Comparison of ENCODE assay signal across 19 mouse cellular contexts in genomic region chr5:92245483-92245882, GRCm38 (mm10). TPM values are rescaled to one million over a fixed set of nuclear protein-coding genes. Genes with fewer than 3 reads are reported as not detected.
DNase-seq lines count a peak whose midpoint lies in the region; ATAC-seq and TF ChIP-seq lines count a peak whose summit lies in the region.
"Had no signal": no experiment of that assay in that cellular context is flagged by ENCODE, and none has a peak within 500 bp of the region (broad histone marks: within the 10 kb centered on the region; RNA-seq: fewer than 3 reads in every experiment).

No protein-coding gene starts in this region.

- no peaks in the 10 kb centered on the region for H3K36me3 ChIP-seq in liver, embryonic 13.5 days
- no peaks in the 10 kb centered on the region for H3K36me3 ChIP-seq in liver, postnatal 0 days (replicated peaks; ENCODE audit: insufficient read depth, low read length)
- H3K36me3 ChIP-seq in stomach, postnatal 0 days (ENCODE audit: control insufficient read depth, insufficient read depth, low read length): no peaks in the 10 kb centered on the region
- H3K36me3 ChIP-seq in intestine, embryonic 16.5 days (ENCODE audit: control insufficient read depth, insufficient read depth, low read length): no peaks in the 10 kb centered on the region
- H3K36me3 ChIP-seq: embryonic facial prominence, embryonic 10.5 days; heart, embryonic 12.5 days; hindbrain, embryonic 12.5 days; liver, embryonic 15.5 days had no signal

- intact Hi-C loops in heart, postnatal 14 days (cut with DNase I): no loop called here

- H3K27me3 ChIP-seq in liver, embryonic 13.5 days: peaks cover 49% of the 10 kb centered on the region
- H3K27me3 ChIP-seq in liver, postnatal 0 days (ENCODE audit: insufficient read depth, low read length): peaks cover 6% of the 10 kb centered on the region
- no peaks in the 10 kb centered on the region for H3K27me3 ChIP-seq in stomach, postnatal 0 days (ENCODE audit: control insufficient read depth, insufficient read depth, low read length)
- H3K27me3 ChIP-seq in intestine, embryonic 16.5 days (replicated peaks; ENCODE audit: control insufficient read depth, insufficient read depth, low read length): no peaks in the 10 kb centered on the region
- H3K27me3 ChIP-seq: heart, embryonic 12.5 days; hindbrain, embryonic 12.5 days had no signal

- H3K9ac ChIP-seq in liver, embryonic 13.5 days: no peak overlapping the region
- no peak overlapping the region for H3K9ac ChIP-seq in liver, postnatal 0 days (replicated peaks)
- no peak overlapping the region for H3K9ac ChIP-seq in stomach, postnatal 0 days (ENCODE audit: low read length)
- H3K9ac ChIP-seq in intestine, embryonic 16.5 days (ENCODE audit: low read depth, low read length): no peak overlapping the region
- H3K9ac ChIP-seq: heart, embryonic 12.5 days; hindbrain, embryonic 12.5 days; liver, embryonic 15.5 days had no signal

- no peak for ATAC-seq in liver, embryonic 13.5 days (ENCODE audit: low read depth)
- no peak for ATAC-seq in liver, postnatal 0 days
- peak; percentile 98 for ATAC-seq in common myeloid progenitor, adult 5-6 weeks (replicated peaks; ENCODE audit: low read depth, poor library complexity, severe bottlenecking)
- no peak for ATAC-seq in stomach, postnatal 0 days (ENCODE audit: low FRiP score, low TSS enrichment)
- ATAC-seq in intestine, embryonic 16.5 days: no peak

- 22% methylated on average over 9 of the region's 9 CpGs for whole genome bisulfite sequencing in liver, embryonic 13.5 days (ENCODE audit: insufficient replicate concordance)
- WGBS in liver, postnatal 0 days (ENCODE audit: insufficient replicate concordance): 29% methylated on average over 9 of the region's 9 CpGs
- 88% methylated on average over 9 of the region's 9 CpGs for WGBS in stomach, postnatal 0 days
- 91% methylated on average over 9 of the region's 9 CpGs for WGBS in intestine, embryonic 16.5 days

- H3K4me3 ChIP-seq in liver, embryonic 13.5 days (replicated peaks): no peak overlapping the region
- H3K4me3 ChIP-seq in liver, postnatal 0 days (ENCODE audit: low read depth, low read length): no peak overlapping the region
- no peak overlapping the region for H3K4me3 ChIP-seq in stomach, postnatal 0 days (ENCODE audit: low read depth, low read length)
- no peak overlapping the region for H3K4me3 ChIP-seq in intestine, embryonic 16.5 days (ENCODE audit: low read length)
- H3K4me3 ChIP-seq: embryonic facial prominence, embryonic 10.5 days; heart, embryonic 12.5 days; hindbrain, embryonic 12.5 days; liver, embryonic 15.5 days had no signal

- no peak for TF ChIP-seq CTCF in liver, postnatal 0 days (IDR thresholded peaks at IDR 0.05; ENCODE audit: low read depth)
- no peak for TF ChIP-seq CTCF in stomach, postnatal 0 days (IDR thresholded peaks at IDR 0.05; ENCODE audit: low read depth)

- TF ChIP-seq EP300 in liver, postnatal 0 days (IDR thresholded peaks at IDR 0.05; ENCODE audit: low read depth): no peak
- TF ChIP-seq EP300 in stomach, postnatal 0 days (optimal IDR thresholded peaks at IDR 0.05): no peak

- H3K4me2 ChIP-seq in liver, embryonic 13.5 days: no peak overlapping the region
- no peak overlapping the region for H3K4me2 ChIP-seq in liver, postnatal 0 days (ENCODE audit: low read depth, low read length)
- H3K4me2 ChIP-seq in stomach, postnatal 0 days (replicated peaks; ENCODE audit: low read depth): no peak overlapping the region
- no peak overlapping the region for H3K4me2 ChIP-seq in intestine, embryonic 16.5 days (ENCODE audit: low read depth, low read length)
- H3K4me2 ChIP-seq: heart, embryonic 12.5 days; hindbrain, embryonic 12.5 days; liver, embryonic 15.5 days had no signal

- DNase-seq in liver, embryonic 13.5 days: peak; percentile 5
- no peak for DNase-seq in liver, postnatal 0 days
- DNase-seq in naive thymus-derived CD4-positive, alpha-beta T cell, adult 2 months (ENCODE audit: low read depth): peak; percentile 80
- DNase-seq in thymus, postnatal 25 days: peak; percentile 55
- DNase-seq in stomach, postnatal 0 days (ENCODE audit: low spot score): no peak
- DNase-seq in heart, postnatal 14 days: no peak
- DNase-seq: cerebellum, adult 9-10 months; gastrocnemius, postnatal 14 days; kidney, adult 11 months; kidney, postnatal 36 days had no signal

- H3K27ac ChIP-seq in liver, embryonic 13.5 days: no peak overlapping the region
- no peak overlapping the region for H3K27ac ChIP-seq in liver, postnatal 0 days (ENCODE audit: low read depth)
- H3K27ac ChIP-seq in stomach, postnatal 0 days (replicated peaks): no peak overlapping the region
- H3K27ac ChIP-seq in intestine, embryonic 16.5 days (ENCODE audit: low read length): no peak overlapping the region
- H3K27ac ChIP-seq: embryonic facial prominence, embryonic 10.5 days; hindbrain, embryonic 12.5 days; liver, embryonic 15.5 days had no signal

- no peaks in the 10 kb centered on the region for H3K4me1 ChIP-seq in liver, embryonic 13.5 days (replicated peaks)
- H3K4me1 ChIP-seq in liver, postnatal 0 days (ENCODE audit: insufficient read depth): no peaks in the 10 kb centered on the region
- H3K4me1 ChIP-seq in stomach, postnatal 0 days (replicated peaks; ENCODE audit: control insufficient read depth, insufficient read depth): no peaks in the 10 kb centered on the region
- H3K4me1 ChIP-seq in intestine, embryonic 16.5 days (ENCODE audit: control insufficient read depth, insufficient read depth, low read length): no peaks in the 10 kb centered on the region
- H3K4me1 ChIP-seq: embryonic facial prominence, embryonic 10.5 days; heart, embryonic 12.5 days; hindbrain, embryonic 12.5 days; liver, embryonic 15.5 days had no signal

- 0 out of 2 replicates have a peak, but pooled peaks cover 8% of the 10 kb centered on the region for H3K9me3 ChIP-seq in liver, embryonic 13.5 days (replicated peaks)
- peaks cover 2% of the 10 kb centered on the region; the same call in 1 of the 2 replicates for H3K9me3 ChIP-seq in liver, postnatal 0 days (ENCODE audit: low read length)
- H3K9me3 ChIP-seq in stomach, postnatal 0 days (ENCODE audit: control insufficient read depth, low read length): no peaks in the 10 kb centered on the region
- H3K9me3 ChIP-seq in intestine, embryonic 16.5 days (ENCODE audit: control insufficient read depth, low read length): 0 out of 2 replicates have a peak, but pooled peaks cover 4% of the 10 kb centered on the region
- H3K9me3 ChIP-seq: liver, embryonic 15.5 days had no signal

RNA-seq across cellular contexts. Expression of gene Ppef2, which starts 10.6 kb away (rescaled TPM):
- polyA plus RNA-seq in liver, embryonic 13.5 days (2015; fragmentation: Nextera tagmentation; extraction: Ambion mirVana): 0.15 TPM in 1 of 2 replicates, not detected in the other
- polyA plus RNA-seq in liver, postnatal 0 days (2015; fragmentation: Nextera tagmentation; extraction: Ambion mirVana): 0.15 TPM in 1 of 2 replicates, not detected in the other
- total RNA-seq in common myeloid progenitor, adult 5-6 weeks (2017): not detected in 2 replicates
- 0.12 and 0.30 TPM in 2 replicates for polyA plus RNA-seq in stomach, postnatal 0 days (2015; fragmentation: Nextera tagmentation; extraction: Ambion mirVana)
- 0.57 and 0.88 TPM in 2 replicates for polyA plus RNA-seq in intestine, embryonic 16.5 days (2015; fragmentation: Nextera tagmentation; extraction: Ambion mirVana)
- not detected for total RNA-seq in heart, postnatal 14 days (2021)
- polyA plus RNA-seq: heart, embryonic 12.5 days; neural tube, embryonic 11.5 days had no signal

RNA-seq across cellular contexts. Expression of gene U90926, which starts 30.3 kb away (rescaled TPM):
- polyA plus RNA-seq in liver, embryonic 13.5 days (2015; fragmentation: Nextera tagmentation; extraction: Ambion mirVana): not detected in 2 replicates
- not detected in 2 replicates for polyA plus RNA-seq in liver, postnatal 0 days (2015; fragmentation: Nextera tagmentation; extraction: Ambion mirVana)
- total RNA-seq in common myeloid progenitor, adult 5-6 weeks (2017): not detected in 2 replicates
- not detected in 2 replicates for polyA plus RNA-seq in stomach, postnatal 0 days (2015; fragmentation: Nextera tagmentation; extraction: Ambion mirVana)
- polyA plus RNA-seq in intestine, embryonic 16.5 days (2015; fragmentation: Nextera tagmentation; extraction: Ambion mirVana): not detected in 2 replicates
- total RNA-seq in heart, postnatal 14 days (2021): not detected
- total RNA-seq: gastrocnemius, postnatal 14 days; layer of hippocampus, postnatal 14 days had no signal
- polyA plus RNA-seq: embryonic facial prominence, embryonic 10.5 days; heart, embryonic 12.5 days; hindbrain, embryonic 12.5 days; limb, embryonic 11.5 days; liver, embryonic 15.5 days; neural tube, embryonic 11.5 days had no signal

RNA-seq across cellular contexts. Expression of gene Naaa, which starts 32.5 kb away (rescaled TPM):
- 3.6 and 3.9 TPM in 2 replicates for polyA plus RNA-seq in liver, embryonic 13.5 days (2015; fragmentation: Nextera tagmentation; extraction: Ambion mirVana)
- 6.1 and 7.5 TPM in 2 replicates for polyA plus RNA-seq in liver, postnatal 0 days (2015; fragmentation: Nextera tagmentation; extraction: Ambion mirVana)
- 3.4 and 8.2 TPM in 2 replicates for total RNA-seq in common myeloid progenitor, adult 5-6 weeks (2017)
- 16.4 and 17.0 TPM in 2 replicates for polyA plus RNA-seq in stomach, postnatal 0 days (2015; fragmentation: Nextera tagmentation; extraction: Ambion mirVana)
- polyA plus RNA-seq in intestine, embryonic 16.5 days (2015; fragmentation: Nextera tagmentation; extraction: Ambion mirVana): 30.8 and 32.2 TPM in 2 replicates
- 10 to 100 TPM; 11.1 to 12.4 TPM for total RNA-seq in heart, postnatal 14 days (2021)

Comparison
In these comparisons a context has a peak if more than half of its experiments do, and no peak if none do; other contexts are left out.
1. DNase-seq: peak in liver, embryonic 13.5 days (single experiment), naive thymus-derived CD4-positive, alpha-beta T cell, adult 2 months (single experiment) and thymus, postnatal 25 days (single experiment); none in liver, postnatal 0 days (single experiment), stomach, postnatal 0 days (single experiment) and heart, postnatal 14 days (0 of 2).